Mouse (Mus musculus) olfactory bulb, adult 2 months (tissue): Measurements from ENCODE around the gene Tspan5.

Experiments used
- CTCF ChIP-seq: fragments of 200-500 bp; IDR thresholded peaks from 2 replicates; pipeline ENCODE4 v1.5.1; 2012; ENCODE audit warnings: low read depth, mild to moderate bottlenecking, low read length, moderate library complexity; ENCODE audit not compliant: insufficient read depth
- POLR2A ChIP-seq: fragments of 200-500 bp; IDR thresholded peaks from 2 replicates; pipeline ENCODE4 v1.6.1; 2012; ENCODE audit warnings: mild to moderate bottlenecking, low read depth, low read length, moderate library complexity; ENCODE audit not compliant: insufficient read depth

DNA sequence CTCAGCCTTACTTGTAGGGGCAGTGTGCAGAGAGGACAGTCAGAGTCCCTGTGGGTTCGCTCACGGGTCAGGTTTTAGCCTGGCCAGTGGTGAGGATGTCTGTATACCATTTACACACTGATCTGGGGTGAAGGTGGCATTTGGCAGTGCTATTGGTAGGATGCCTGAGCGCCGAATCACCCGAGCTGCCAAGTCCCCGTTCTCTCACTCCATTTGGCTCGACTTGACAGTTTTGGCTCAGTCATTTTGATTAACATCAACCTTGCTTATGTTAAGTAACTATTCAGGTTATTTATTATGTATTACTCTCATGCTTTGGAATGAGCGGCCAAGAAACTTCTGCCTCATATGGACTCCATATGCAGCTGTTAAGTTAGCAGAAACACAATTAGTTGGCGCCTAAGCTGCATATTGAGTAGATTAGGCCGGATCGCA is 18.7 kb downstream of the Tspan5 start:
- TF ChIP-seq CTCF (no peak), POLR2A (no peak)
